Mouse (Mus musculus) thymus, postnatal 10 days (tissue): ENCODE measurements around the gene Cab39l.
"Not testable (repeated sequence)": the region's sequence is repeated elsewhere in the genome, so short reads cannot be mapped to it uniquely, and the experiment has no call there.

Experiments used
- DNase-seq, 2 experiments: peaks; one replicate each; pipeline ENCODE4 v3.0.0; 2021; ENCODE audit warnings: low spot score in 2 of 2

Cab39l gene

GRCm38 (mm10) chr14:59576385-59576784 is 135.6 kb downstream of the Cab39l start:
- no peak for DNase-seq

- DNase-seq = peak in 1 of 2 experiments; percentile 18
Measured at GRCm38 (mm10) chr14:59590614-59591013, 149.8 kb downstream of the Cab39l start.

GRCm38 (mm10) chr14:59591901-59592300 is 151.1 kb downstream of the Cab39l start:
- no peak for DNase-seq

- no peak for DNase-seq
Measured at GRCm38 (mm10) chr14:59592593-59592992, 151.8 kb downstream of the Cab39l start.

GRCm38 (mm10) chr14:59594988-59595387 is 154.2 kb downstream of the Cab39l start:
- no peak for DNase-seq

- DNase-seq = peak; percentile 91 to 95
Measured at GRCm38 (mm10) chr14:59597398-59598259, 156.9 kb downstream of the Cab39l start, which contains the start of gene Cdadc1. Cdadc1 (minus strand) TSS chr14:59597959.

GRCm38 (mm10) chr14:59598260-59598627 is 157.5 kb downstream of the Cab39l start:
- DNase-seq = no peak

GRCm38 (mm10) chr14:59604002-59604645 is 163.4 kb downstream of the Cab39l start:
- no peak for DNase-seq

GRCm38 (mm10) chr14:59605671-59606353 is 165.0 kb downstream of the Cab39l start:
- peak in 1 of 2 experiments; percentile 76 for DNase-seq

GRCm38 (mm10) chr14:59607021-59607420 is 166.2 kb downstream of the Cab39l start:
- no peak for DNase-seq

- peak; percentile 27 to 72 for DNase-seq
Measured at GRCm38 (mm10) chr14:59612920-59613625, 172.3 kb downstream of the Cab39l start.

GRCm38 (mm10) chr14:59614149-59614548 is 173.4 kb downstream of the Cab39l start:
- not testable (repeated sequence) for DNase-seq

GRCm38 (mm10) chr14:59616802-59617201 is 176.0 kb downstream of the Cab39l start:
- DNase-seq = no peak

GRCm38 (mm10) chr14:59624326-59624885 is 183.6 kb downstream of the Cab39l start:
- no peak for DNase-seq

GRCm38 (mm10) chr14:59625158-59625805 is 184.5 kb downstream of the Cab39l start, which contains the start of gene Shisa2:
Shisa2 (plus strand) TSS chr14:59625308.
- DNase-seq = peak in 1 of 2 experiments; percentile 52

GRCm38 (mm10) chr14:59625806-59626364 is 185.1 kb downstream of the Cab39l start:
- DNase-seq = no peak

- no peak for DNase-seq
Measured at GRCm38 (mm10) chr14:59626711-59627110, 185.9 kb downstream of the Cab39l start.

GRCm38 (mm10) chr14:59627142-59627680 is 186.4 kb downstream of the Cab39l start:
- no peak for DNase-seq

GRCm38 (mm10) chr14:59627823-59628222 is 187.1 kb downstream of the Cab39l start:
- DNase-seq = no peak

- no peak for DNase-seq
Measured at GRCm38 (mm10) chr14:59629308-59629707, 188.5 kb downstream of the Cab39l start.
